Mouse (Mus musculus): ENCODE results near the gene 2610028H24Rik. TPM values are rescaled to one million over a fixed set of nuclear protein-coding genes. Genes with fewer than 3 reads are reported as not detected.

Gene 2610028H24Rik
- total RNA-seq, 1 experiment from 2014 or later: not detected

- no peak for DNase-seq
Measured at GRCm38 (mm10) chr10:76489205-76489604, 40.3 kb downstream of the 2610028H24Rik start.

- DNase-seq: no peak
Measured at GRCm38 (mm10) chr10:76493527-76493926, 44.6 kb downstream of the 2610028H24Rik start.

GRCm38 (mm10) chr10:76495501-76495900, 46.6 kb downstream of the 2610028H24Rik start:
- no peak for DNase-seq

GRCm38 (mm10) chr10:76496366-76496765, 47.5 kb downstream of the 2610028H24Rik start:
- no peak for DNase-seq

- no peak for DNase-seq
Measured at GRCm38 (mm10) chr10:76497522-76497921, 48.6 kb downstream of the 2610028H24Rik start.

- no peak for DNase-seq
Measured at GRCm38 (mm10) chr10:76504271-76504943, 55.5 kb downstream of the 2610028H24Rik start.

- DNase-seq: no peak
Measured at GRCm38 (mm10) chr10:76505865-76506264, 57.0 kb downstream of the 2610028H24Rik start.

Other genes starting within 250 kb of the 2610028H24Rik start
- gene Prmt2, start 211.2 kb upstream of the 2610028H24Rik start, total RNA-seq (2021): 21.2 and 21.9 TPM in 2 replicates
- gene S100b, start 195.2 kb upstream of the 2610028H24Rik start, total RNA-seq (2021): 11.3 and 11.8 TPM in 2 replicates
- 28.5 and 33.2 TPM in 2 replicates for gene Dip2a, start 103.8 kb upstream of the 2610028H24Rik start, total RNA-seq (2021)
- not detected in 2 replicates for gene AC141477.1, start 8.6 kb upstream of the 2610028H24Rik start, total RNA-seq (2021)
- gene Pcnt, start 6.3 kb upstream of the 2610028H24Rik start, total RNA-seq (2021): 22.2 and 23.9 TPM in 2 replicates
- gene Mcm3ap, start 19.8 kb downstream of the 2610028H24Rik start, total RNA-seq (2021): 39.4 and 40.8 TPM in 2 replicates
- 3.4 and 4.5 TPM in 2 replicates for gene Ybey, start 20.0 kb downstream of the 2610028H24Rik start, total RNA-seq (2021)
- gene Lss, start 82.5 kb downstream of the 2610028H24Rik start, total RNA-seq (2021): 116 and 134 TPM in 2 replicates
- gene Spatc1l, start 113.2 kb downstream of the 2610028H24Rik start, total RNA-seq (2021): not detected in 2 replicates
- gene Ftcd, start 126.6 kb downstream of the 2610028H24Rik start, total RNA-seq (2021): 2.1 TPM in 1 of 2 replicates, not detected in the other
- 29.1 and 32.0 TPM in 2 replicates for gene Col6a2, start 174.5 kb downstream of the 2610028H24Rik start, total RNA-seq (2021)